Mouse (Mus musculus): ENCODE measurements around the gene Riok1.

The Riok1 gene

GRCm38 (mm10) chr13:38064854-38065663 is 28.3 kb downstream of the Riok1 start:
- peak; percentile 51 to 68 for DNase-seq

DNA sequence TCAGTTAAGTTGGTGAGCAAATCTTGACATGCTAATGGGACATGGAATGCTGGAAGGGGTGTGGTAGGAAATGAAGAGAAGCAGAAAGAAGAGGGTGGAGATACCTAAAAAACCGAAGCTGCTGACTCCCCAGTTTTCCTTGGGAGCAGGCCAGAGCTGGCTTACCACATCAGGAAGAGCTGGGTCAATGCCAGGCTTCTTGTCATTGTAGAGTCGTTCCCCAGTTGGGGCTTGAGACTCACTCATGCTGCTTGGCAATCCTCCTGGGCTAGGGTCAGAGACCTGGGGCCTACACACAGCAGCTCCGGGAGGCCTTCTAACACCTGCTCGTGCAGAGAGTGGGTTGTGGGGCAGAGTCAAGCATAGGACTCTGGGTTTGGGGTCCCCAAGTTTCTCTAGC is 34.1 kb downstream of the Riok1 start:
- DNase-seq, result peak; percentile 44 to 59

DNA sequence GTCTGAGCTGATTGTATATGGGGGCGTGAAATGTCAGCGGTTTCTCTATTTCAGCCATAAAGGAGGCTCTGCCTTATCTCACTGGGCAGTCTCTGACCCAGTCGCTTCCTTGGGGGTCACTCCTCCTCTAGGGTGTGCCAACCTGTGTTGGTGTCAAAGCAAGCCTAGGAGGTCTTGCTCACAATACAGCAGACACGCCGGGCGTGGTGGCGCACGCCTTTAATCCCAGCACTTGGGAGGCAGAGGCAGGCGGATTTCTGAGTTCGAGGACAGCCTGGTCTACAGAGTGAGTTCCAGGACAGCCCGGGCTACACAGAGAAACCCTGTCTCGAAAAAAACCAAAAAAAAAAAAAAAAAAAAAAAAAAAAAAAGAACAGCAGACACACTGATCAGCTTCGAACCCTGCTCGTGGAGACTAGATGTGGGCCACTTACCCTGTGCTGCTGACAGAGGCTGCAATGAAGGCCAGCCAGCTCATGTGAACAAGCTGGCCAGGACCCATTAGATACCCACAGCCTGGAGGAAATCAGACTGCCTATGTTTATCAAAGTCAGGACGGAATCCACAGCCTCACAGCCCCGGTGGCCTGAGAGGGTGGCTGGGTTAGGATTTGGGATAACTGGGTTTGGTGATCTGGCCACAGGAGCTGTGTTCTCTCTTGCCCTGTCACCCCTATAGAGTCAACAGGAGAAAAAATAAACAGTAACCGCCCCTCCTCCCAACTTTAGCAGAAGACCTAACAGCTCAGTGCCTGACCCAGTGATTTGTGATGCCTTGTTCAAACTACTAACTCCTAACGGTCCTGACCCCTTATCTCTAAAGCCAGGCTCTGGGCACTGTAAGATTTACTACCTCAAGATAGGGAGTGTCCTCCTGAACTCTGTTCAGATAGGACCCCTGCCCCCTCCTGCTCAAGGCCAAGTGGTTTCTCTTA is 36.8 kb downstream of the Riok1 start:
- peak in 1 of 2 experiments; percentile 32 for DNase-seq

DNA sequence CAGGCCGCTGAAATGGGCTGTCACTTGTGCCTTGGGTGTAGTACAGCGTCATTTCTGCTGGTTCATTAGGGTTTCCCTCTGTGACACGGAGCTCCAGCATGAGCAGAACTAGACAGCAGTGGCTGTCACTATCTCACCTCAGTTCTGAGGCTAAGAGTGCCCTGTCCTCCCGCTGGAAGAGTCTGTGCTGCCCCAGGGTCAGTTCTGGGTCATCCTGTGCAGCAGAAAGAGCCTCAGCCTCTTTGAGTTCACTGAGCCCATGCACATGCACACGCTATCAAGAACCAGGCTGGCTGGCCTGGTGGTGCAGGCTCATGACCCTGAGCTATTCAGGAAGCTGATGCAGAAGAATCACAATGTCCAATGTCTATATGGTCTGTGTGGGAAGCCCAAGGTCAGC is 37.6 kb downstream of the Riok1 start:
- peak in 1 of 2 experiments; percentile 14 for DNase-seq

GRCm38 (mm10) chr13:38077113-38077512 is 40.3 kb downstream of the Riok1 start:
- DNase-seq, result no peak

DNA sequence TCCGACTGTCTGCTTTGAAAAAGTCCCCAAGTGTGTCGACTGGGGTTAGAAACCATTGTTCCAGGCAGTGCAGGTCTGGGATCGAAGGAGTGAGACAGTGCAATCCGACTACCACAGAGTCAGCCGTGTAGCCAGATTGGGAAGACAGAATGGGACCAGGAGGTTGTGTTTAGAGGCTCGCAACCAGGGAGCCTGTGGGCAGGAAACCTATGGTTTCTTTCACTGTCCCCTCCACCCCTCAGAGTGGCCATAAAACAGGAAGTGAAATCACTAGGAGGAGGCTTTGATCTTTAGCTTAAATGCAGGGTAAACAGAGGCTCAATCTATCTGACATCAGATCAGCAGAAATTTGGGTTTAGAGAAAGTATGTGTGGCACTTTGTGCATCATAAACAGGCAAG is 42.0 kb downstream of the Riok1 start:
- DNase-seq, result no peak

DNA sequence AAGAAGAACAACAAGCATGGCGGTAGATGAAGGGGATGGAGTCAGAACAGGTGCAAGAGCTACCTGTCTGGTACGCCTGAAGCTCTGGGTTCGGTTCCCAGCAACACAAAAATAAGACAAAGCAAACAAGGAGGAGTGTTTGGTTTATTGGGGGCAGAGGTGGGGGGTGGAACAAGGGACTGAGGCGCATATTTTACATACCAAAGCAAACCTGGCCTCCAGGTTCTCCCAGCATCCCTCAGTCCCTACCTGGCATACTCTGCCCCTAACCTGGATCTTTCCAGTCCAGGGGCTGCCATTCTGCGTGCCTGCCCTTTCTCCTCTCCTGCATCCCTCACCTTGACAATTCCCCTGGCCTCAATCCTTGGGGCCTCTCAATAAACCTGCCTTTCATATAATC is 42.6 kb downstream of the Riok1 start:
- no peak for DNase-seq

- no peak for DNase-seq
Observed at GRCm38 (mm10) chr13:38080014-38080413, 43.2 kb downstream of the Riok1 start.

- DNase-seq, result no peak
Observed at GRCm38 (mm10) chr13:38080725-38081124, 43.9 kb downstream of the Riok1 start.

- DNase-seq, result no peak
Observed at GRCm38 (mm10) chr13:38081161-38081560, 44.4 kb downstream of the Riok1 start.

- no peak for DNase-seq
Observed at GRCm38 (mm10) chr13:38086711-38087110, 49.9 kb downstream of the Riok1 start.

GRCm38 (mm10) chr13:38088008-38088407 is 51.2 kb downstream of the Riok1 start:
- peak in 1 of 2 experiments; percentile 40 for DNase-seq

- no peak for DNase-seq
Observed at GRCm38 (mm10) chr13:38089449-38089848, 52.7 kb downstream of the Riok1 start.

DNA sequence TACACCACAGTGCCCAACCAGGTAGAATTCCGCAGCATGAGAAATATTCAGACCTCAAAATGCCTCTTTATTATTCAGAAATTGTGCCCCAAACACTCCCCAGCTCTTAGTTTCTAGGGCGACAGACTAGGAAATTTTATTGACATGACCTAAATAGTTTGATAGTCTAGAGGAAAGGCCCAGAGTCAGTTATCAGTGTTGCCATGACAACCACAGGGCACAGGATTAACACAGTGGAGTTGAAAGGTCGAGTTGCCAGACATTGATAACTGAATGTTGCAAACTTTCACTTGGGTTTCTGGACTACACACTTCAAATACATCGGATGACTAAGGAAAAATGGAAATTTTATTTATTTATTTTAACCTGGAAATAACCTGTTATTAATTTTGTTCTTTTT is 53.1 kb downstream of the Riok1 start:
- no peak for DNase-seq

- no peak for DNase-seq
Observed at GRCm38 (mm10) chr13:38096207-38096606, 59.4 kb downstream of the Riok1 start.

DNA sequence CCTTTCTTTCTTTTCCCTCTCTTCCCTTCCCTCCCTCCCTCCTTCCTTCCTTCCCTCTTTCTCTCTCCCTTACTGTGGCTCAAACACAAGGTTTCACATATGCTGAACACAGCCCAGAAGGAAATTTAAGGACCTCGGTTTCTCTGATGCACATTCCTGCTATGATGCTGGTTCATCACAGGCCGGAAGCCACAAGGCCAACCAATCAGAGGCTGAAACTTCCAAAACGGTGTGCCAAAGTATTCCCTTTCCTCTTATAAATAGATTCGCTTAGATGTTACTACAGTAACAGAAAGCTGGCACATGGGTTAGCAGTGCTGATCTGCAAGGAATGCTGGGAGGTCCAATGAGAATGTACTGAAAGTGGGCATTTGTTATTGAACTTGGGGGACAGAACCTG is 66.6 kb downstream of the Riok1 start:
- DNase-seq, result no peak

DNA sequence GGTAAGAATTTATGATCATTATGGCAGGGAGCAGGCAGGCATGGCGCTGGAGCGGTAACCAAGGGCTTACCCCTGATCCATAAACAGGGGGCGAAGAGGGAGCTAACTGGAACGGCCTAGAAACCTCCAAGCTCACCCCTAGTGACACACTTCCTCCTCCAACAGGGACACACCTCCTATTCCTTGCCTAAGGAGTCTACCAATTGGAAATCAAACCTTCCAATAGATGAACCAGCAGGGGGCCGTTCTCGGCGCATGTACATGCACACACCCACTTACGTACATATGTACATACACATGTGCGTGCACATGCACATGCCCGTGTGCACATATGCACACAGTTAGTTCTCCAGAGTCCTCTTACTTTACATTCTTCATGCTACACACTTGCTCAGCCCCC is 67.7 kb downstream of the Riok1 start:
- DNase-seq, result no peak

GRCm38 (mm10) chr13:38109081-38109480 is 72.3 kb downstream of the Riok1 start:
- DNase-seq, result no peak
